Mouse (Mus musculus): Measurements from ENCODE around the gene Gpr180.
A peak's percentile ranks its signal among the peaks of the same experiment; 100 is the strongest.
"Not testable (repeated sequence)": the region's sequence is repeated elsewhere in the genome, so short reads cannot be mapped to it uniquely, and the experiment has no call there.

Gene Gpr180

DNA sequence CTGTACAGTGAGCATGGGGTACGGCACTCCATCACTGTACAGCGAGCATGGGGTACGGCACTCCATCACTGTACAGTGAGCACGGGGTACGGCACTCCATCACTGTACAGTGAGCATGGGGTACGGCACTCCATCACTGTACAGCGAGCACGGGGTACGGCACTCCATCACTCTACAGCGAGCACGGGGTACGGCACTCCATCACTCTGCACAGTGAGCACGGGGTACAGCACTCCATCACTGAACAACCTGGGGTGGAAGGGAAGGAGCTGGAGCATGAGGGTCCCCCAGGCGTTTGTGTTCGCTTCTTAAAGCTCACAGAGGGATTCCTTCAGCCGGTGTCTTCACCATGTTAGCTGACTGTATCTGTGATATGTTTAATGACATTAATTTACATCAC lies 19.1 kb downstream of the Gpr180 start:
- DNase-seq, result not testable (repeated sequence)

DNA sequence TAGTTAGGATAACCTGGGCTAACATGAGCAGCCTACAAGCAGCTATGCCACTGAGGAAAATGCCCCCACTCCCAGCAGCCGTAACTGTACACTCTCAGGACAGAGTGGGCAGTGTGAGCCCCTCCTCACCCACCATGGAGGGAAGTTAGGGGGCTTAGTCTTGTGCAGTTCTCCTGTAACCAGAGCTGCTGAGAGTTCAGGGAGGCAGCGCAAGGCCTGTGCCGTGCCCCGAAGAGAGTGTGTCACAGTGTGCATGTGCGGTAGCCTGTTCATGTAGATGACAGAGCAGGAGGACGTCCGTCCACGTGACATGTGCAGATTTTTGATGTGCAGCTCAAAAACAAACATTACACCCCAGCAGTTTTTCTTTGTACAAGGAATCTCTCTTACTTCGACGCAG lies 19.8 kb downstream of the Gpr180 start:
- DNase-seq, result no peak

DNA sequence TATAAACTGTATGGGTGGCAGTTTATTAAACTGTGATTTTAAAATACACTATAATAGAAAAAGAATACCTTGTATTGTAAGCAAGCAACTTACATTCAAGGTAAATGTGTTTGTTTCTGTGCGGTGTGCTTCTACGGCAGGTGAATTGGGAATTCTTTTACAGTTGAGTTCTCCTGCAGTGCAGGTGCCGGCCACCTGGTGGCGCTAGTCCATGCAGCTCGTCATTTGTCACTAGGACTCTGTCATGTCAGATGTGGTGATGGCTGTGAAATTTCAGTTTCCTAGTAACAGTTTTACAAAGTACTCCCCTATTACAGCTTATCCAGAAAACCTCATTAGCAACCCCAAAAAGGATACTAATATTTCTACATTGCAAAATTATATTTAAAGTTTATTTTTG lies 20.2 kb downstream of the Gpr180 start:
- peak; percentile 51 for DNase-seq

DNA sequence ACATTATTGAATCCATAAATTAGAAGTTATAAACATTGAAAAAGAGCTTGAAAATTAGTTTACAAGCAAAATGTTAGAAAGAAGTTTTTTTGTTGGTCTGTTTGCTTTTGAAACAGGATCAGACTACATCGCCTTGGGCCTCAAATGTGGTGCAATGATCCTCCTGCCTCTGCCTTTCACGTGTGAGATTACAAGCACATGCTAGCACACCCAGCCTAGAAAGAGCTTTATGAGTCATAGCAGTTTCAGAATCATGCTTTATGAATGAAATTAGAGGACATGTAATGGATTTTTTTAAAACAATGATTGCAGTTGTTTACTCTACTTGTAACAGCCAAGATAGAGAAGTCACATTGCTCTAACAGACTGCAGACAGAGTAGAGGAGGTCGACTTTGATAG lies 24.8 kb downstream of the Gpr180 start:
- no peak for DNase-seq

DNA sequence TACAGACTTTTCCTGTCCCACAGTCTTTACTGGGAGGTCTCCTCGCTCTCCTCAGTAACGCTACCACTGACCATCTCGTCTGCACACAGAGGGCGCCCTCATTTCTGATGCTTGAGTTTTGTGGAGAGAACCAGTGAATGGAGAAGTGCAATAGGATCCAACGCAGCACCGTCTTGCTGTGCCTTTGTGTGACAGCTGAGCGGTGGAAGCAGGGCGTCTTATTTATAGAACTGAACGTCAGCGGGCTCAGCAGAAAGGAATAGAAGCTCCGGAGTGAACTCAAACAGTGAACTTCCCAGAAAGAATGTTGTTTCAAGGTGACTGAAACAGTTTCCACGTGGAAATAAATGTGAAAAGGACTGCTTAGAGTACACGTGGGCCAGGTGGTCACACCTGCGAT lies 25.7 kb downstream of the Gpr180 start:
- DNase-seq, result no peak

DNA sequence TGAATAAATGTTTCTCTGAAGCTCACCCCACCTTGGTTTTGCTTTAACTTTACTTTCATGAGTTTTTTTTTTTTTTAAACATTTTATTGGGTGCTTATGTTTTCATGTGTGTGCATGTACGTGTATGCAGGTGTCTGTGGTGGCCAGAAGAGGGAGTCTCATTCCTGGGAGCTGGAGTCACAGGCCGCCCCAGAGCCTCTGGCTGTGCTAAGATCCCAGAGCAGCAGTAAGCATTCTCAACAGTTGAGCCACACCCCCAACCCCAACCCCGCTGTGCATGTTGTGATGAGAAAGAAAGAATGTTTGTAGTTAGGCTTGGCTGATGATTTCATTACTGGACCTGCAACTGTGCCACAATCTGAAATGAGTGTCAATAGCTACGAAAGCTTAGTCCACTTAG lies 31.8 kb downstream of the Gpr180 start:
- no peak for DNase-seq

DNA sequence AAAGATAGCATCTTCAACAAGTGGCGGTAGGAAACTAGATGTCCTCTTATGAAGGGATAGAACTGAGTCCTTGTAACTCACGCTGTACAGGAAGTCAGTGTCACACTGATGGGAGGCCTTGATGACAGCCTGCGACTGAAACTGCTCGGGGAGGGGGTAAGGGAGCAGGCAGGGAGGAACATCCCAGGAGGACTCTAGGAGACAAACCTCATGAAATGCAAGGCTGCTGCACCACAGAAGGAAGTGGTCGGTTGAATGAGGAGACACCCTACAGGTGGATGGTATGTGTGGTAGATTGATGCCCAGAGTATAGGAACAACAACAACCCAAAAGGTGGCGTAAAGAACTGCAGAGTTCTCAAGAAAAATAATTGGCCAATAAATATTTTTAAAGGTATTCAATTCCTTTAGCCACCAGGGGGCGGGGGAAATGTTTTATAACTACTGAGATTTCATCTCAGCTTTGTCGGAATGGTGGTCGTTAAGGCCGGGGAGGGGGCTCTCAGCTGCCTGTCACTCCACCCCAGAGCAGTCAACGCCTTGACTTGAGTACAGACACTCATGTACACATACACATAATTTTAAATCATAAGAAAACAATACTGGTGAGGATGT lies 36.7 kb downstream of the Gpr180 start:
- DNase-seq, result no peak

DNA sequence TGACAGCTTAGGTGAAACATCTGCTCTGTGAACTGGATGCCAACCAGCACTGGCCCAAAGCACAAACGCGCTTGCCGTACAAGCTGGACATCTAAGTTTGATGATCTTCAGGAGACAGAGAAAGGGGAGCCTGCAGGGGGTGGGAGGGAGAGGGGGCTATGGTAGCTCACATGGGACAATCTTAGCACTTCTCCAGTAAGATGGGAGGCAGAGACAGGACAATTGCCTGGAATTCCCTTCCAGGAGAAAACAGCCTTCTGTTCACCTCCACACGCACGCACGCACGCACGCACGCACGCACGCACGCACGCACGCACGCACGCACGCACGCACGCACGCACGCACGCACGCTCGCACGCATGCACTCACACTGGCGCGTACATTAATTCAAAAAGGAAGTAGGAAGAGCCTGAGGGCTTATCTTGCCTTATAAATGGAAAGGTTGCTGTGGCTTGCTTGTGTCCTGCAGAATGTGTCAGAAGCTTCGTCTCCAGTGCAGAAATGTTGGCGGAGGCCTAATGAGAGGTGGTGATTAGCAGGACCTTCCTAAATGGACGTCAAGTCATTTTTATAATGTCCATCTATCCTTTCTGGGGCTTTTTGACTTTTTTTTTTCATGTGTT lies 38.2 kb downstream of the Gpr180 start:
- no peak for DNase-seq

DNA sequence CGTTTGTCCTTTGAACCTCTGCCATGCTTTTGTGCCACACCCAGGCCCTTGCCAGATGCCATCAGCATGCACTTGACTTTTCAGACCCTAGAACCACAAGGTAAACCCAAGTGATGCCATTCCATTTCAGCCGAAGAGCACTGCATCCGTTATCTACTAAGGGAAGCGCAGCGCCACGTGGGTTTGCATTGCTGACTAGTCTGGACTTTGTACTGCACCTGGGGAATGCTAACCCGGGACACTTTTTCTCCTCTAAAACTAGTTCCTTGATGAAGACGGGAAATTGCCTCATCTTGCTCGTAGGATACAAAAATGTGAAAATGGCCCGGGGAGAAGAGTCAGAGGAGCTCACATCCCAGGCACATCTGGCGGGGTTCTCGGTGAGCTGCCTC lies 38.7 kb downstream of the Gpr180 start:
- no peak for DNase-seq

DNA sequence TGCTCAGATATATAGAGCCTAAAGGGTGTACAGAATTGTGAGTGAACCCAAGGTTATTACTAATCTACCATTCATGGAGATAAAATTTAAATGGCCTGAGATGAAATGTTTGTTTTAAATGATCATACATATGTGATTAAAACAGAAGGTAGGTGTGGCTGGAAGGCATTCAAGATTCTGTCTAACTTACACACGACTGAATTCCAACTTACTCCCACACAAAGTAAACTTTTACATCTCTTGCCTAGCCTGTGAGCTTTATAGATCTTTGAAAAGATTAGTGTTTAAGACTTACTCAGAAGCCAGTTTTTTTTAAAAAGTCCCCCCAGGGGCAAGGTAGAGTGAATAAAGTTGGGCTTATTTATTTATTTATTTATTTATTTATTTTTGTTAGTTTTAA lies 42.3 kb downstream of the Gpr180 start:
- DNase-seq, result no peak

DNA sequence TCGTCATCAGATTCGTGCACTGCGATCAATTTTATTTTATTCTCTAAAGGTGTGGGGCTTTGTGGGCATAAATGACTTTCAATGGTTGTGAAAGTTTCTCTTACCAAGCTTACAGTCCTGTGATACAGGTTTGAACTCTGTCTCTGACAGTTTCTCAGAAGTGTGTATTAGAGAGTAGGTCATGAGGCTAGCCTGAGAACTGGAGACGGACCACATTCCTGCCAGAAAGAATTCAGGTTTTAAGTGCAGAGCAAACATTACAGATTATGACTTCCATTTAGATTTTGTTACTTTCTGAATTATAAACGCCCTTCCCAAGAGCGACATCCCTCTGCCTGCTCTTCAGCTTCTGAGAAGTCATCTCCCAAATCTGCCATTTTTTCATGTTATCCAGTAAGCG lies 42.7 kb downstream of the Gpr180 start:
- no peak for DNase-seq

DNA sequence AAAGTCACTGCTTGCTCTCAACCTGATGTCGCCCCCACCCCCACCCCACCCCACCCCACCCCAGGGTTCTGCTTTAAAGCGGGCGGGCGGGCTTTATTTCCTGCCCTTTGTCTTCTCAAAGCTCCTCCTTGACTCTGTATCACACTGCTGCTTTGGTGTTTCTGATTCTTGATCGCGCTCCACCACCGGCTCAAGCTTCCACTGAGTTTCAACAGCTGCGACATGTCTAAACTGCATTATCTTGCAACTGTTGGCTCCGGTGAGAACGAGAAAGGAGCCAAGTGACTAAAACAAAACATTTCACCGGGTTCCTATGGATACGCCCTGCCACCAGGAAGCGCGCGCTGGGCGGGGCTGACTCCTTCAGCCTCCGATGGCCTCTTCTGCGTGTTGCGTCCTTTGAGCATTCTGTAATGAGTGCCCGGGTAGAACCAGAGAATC lies 43.2 kb downstream of the Gpr180 start:
- DNase-seq, result no peak

DNA sequence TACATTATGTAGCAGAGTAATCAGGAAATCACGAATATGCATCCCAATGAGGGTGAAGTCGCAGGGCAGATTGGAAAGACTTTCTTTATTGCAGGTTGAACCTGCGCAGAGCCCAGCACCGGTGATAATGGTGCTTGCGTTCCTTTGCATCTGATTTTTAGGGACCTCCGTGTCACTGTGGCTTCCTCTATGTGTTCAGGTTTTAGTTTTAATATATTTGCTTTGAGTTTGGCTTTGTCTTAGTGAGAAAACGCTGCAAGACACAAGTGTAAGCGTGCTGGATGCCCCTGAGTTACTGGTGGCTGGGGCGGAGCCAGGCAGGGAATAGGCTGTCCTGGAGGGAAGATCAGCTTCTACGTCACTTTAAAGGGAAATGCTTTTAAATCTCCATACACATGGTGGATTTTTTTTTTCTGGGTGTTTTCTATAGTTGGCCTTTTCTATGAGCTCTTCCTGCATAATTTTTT lies 43.8 kb downstream of the Gpr180 start:
- no peak for DNase-seq

DNA sequence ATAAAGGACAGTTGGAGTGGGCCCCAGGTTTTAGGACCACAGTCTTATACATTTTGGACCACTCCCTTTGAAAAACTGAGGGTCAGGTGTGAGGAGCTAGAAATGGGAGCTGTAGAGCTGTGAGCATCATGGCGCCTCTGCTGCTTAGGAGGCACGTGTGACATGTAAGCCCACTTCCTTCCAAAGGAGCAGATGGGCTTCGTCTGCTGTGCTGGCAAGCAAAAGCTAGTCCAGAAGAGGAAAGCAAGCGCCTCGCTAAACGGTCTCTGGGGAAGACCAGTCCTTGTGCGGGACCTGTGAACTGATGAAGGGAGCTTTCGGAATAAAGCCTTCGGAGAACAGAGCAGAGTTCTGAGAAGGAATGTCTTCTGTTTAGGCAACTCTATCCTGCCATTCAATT lies 54.5 kb downstream of the Gpr180 start:
- no peak for DNase-seq

DNA sequence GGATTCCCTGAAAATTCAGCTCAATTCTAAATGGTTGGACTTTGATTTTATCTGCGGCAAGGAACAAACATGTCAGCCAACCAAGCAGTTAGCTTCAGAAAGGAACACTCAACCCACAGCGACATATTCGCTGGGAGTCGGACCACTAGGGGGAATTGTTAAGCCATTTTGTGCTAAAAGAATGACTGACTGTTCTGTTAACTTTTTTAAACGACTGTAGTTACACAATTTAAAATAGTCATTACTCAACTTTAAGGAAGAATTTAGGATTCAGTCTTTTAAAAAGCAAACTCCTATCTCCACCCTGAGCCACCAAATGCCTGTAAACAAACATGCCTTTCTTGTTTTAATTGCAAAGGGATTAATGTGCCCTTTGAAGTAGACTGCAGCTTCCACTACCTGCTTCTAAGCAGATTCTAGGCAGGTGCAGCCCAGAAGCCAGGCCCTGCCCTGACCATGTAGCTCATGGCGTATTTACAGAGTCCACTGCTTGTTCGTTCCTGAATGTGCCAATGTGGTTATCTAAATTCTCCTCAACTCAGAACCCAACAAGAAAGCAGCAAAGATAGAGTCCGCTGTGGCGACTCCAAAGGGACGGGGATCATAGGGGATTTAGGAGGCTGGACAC lies 56.2 kb downstream of the Gpr180 start:
- DNase-seq, result no peak

DNA sequence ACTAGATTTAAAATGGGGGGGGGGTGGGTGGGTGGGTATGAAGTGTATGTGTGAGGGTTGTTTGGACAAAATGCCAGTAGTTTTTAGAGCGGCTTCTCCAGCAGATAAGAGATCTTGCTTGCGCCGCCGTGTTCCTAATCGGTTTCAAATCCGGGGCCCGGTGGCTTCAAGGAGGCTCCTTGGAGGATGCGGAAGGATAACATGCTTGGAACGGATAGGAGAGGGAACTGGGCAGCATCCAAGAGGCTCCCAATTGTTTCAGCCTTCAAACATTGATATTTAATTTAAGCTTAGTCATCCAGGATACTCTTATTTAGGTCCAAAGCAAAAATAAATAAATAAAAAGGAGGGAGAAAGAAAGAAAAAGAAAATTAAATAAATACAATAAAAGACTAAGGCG lies 56.7 kb downstream of the Gpr180 start:
- DNase-seq, result no peak

DNA sequence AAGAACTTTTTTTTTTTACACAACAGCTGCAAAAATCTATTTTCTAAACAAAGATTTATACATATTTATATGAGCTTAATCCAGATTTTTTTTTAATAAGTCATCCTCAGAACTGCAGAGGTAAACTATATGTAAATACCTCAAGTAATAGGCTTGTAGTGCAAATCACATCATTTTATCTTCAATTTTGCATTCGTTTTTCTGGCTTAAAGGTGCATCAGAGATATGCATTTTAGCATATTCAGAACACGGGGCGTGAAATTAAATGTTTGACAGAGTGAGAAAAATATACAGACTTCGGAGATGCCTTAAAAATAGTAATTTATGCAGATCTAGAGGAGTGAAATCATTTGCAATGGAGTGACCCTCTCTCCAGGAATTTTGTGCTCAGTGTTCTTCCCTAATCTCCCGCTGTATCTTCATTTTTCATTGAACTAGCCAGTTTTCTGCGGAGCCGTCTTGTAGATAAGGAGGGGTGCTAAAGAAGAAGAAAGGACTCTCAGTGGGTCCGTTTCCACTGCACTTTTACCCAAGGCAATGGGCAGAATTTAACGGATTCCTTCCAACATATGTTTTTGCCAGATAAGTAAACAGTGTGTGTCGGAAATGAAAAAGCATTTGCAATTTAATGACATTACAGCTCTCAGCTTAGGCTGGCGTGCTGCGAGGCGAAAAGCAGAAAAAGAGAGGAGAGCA lies 57.4 kb downstream of the Gpr180 start:
- DNase-seq, result no peak

DNA sequence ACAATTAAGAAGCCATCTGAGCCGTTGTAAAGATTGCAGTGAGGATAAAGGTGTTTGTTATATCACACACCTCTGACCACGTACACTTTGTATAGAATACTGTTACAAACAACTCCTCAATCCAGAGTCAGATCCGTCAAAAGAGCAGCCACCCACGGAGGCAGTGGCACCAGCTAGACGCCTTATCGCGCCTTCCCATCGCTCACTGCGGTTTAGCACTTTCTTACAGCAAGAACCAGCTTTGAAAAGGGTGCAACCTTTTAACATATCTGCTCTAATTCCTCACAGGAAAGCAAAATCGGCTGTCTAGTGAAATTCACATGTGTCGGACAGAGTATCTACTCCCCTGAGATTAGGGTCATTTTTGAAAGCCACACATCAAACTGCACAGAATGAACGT lies 60.1 kb downstream of the Gpr180 start:
- DNase-seq, result no peak

DNA sequence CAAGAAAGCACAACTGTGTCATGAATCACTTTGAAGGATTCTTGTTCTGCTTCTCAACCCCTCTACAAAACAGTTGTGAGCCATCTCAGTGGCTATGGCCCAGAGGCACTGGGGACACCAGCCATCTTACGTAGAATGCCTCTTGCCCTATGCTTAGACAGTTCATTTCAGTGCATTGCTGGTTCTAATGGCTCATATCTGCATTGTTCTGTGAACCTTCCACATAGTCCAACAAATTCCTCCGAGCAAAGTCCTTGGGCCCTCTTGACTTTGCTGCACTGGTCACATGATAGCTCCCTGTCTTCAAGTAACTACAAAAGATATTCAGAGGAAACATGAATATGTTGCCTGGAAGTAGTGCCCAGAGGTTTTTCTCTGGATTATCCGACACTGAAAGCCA lies 63.8 kb downstream of the Gpr180 start:
- no peak for DNase-seq

DNA sequence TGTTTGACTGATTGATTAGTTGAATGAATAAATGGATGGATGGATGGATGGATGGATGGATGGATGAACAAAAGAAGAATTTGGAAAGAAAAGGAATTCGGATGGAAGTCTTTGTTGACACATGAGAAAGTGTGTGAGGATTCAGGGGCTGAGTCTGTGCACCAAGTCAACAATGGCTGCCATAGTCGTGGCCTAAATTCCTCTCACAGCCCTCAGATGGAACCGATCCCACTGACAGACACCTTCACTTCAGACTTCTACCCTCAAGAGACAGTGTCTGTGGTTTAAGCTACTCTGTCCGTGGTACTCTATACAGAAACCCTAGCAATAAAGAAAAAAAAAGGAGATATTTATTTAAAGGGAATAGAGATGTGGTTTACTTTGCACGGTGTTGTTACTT lies 65.0 kb downstream of the Gpr180 start:
- no peak for DNase-seq

DNA sequence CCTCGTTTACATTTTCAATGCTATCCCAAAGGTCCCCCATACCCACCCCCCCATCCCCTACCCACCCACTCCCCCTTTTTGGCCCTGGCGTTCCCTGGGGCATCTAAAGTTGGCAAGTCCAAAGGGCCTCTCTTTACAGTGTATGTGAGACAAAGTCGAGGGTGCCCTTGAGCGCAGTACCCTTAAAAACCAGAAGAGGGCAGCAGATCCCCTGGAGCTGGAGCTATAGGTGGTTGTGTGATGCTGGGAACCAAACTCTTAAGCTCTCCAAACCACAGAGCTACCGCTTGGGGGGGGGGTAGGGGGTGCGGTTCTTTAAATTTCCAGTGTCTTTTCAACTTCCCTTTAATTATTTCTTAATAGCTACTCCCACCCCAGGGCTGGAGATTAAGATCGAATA lies 66.1 kb downstream of the Gpr180 start:
- no peak for DNase-seq

DNA sequence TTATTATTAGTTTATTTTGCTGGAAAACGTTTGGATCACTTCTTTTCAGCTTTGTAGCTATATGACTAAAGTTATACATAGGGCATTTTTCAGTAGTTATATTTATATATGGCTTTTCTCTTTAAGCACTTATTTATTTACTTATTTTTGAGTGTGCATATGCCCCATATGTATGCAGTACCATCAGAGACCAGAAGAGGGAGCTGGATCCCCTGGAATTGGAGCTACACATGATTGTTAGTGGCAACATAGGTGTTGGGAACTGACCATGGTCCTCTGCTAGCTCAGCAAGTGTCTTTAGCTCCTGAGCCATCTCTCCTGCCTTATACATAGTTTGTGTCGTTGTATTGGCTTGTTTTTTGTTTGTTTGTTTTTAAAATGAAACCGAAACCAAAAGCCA lies 70.4 kb downstream of the Gpr180 start:
- no peak for DNase-seq

DNA sequence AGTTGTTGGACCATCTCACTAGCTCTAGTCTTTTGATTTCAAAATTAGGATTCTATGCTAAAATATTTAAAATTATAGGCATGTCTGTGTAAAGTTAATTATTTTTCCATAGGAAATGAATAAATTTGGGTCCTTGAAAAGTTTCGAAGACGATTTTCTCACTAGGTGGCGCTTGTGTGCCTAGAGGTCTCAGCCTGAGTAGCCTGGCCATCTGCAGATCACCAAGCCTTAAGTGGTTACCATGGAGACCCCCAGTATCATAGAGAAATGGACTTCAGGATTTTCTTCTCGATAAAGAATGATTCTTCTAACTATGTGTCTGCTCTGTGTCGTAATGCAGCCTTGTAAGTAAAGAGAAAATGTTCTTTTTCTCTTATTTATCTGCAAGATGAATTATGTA lies 72.7 kb downstream of the Gpr180 start:
- no peak for DNase-seq

DNA sequence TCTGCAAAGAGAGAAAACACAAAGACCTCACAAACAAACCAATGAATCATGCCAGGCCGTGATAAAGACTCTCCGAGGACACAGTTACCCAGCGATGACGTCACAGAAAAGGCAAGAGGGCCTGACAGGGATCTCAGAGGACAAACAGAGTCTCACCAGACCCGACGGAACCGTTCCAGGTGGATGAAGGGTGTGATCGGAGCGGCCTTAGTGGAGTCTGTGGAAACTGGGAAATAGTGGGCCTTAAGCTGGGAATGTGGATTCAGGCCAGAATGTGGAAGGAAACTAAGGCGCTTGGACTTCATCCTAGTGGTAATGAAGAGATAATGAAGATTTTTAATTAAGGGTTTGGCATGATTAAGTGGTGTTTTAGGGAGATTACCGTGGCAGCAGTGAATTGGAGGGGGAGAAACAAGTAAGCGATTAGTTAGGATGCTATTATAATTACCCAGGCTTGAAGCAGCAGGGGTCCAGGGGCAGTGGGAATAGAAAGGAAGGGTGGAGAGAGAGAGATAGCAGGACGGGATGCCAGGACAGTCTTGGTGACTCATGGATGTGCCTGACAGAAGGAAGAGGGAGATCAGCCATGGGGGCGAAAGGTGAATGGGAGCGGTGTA lies 75.3 kb downstream of the Gpr180 start:
- no peak for DNase-seq
